Mouse (Mus musculus) spleen, postnatal 36 days (tissue): ENCODE measurements around the gene Epc2.

Experiments used
- DNase-seq, 2 experiments: peaks; one replicate each; pipeline ENCODE4 v3.0.0; 2022; ENCODE audit warnings: low spot score in 2 of 2, mixed read lengths in 1 of 2

The Epc2 gene

GRCm38 (mm10) chr2:49570778-49571101 is 119.5 kb downstream of the Epc2 start:
- no peak for DNase-seq

- DNase-seq: no peak
These were observed 120.1 kb downstream of the Epc2 start for GRCm38 (mm10) chr2:49571159-49571920.

- no peak for DNase-seq
These were observed 120.9 kb downstream of the Epc2 start for GRCm38 (mm10) chr2:49572111-49572642.

DNA sequence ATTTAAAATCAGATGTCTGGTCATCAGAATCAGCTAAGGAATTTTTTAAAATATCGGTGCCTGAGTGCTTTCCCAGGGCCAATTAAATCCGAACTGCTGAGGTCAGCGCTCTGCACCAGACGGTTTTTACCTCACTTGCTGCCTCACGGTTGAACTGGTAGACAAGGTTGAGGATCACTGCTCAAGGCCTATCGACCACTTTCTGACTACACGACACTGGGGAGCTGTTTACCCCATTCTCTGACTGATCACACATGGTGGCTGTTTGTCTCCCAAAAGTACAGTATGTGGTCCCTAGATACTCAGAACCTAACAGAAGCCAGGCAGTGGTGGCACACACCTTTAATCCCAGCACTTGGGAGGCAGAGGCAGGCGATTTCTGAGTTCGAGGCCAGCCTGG is 121.4 kb downstream of the Epc2 start:
- DNase-seq: no peak

- DNase-seq: no peak
These were observed 122.0 kb downstream of the Epc2 start for GRCm38 (mm10) chr2:49573282-49573681.

DNA sequence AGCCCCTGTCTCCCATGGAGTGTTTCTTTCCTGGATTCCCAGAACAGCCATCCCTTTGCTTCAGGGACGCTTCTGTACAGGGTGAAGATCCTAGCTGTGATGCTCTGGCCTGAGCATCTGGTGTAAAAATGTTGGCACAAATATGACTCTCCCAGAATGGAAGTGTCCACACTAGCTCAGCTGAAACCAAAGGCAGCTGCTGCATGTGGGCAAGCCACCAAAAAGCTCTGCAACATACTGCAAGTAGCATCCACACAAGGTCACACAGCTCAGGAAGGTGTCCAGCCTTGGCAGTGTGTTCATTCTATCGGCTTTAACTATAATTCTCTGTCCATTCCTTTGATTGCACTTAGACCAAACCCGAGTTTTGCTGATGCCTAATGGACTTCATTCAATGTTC is 129.3 kb downstream of the Epc2 start:
- DNase-seq: no peak

- no peak for DNase-seq
These were observed 131.3 kb downstream of the Epc2 start for GRCm38 (mm10) chr2:49582546-49582945.

DNA sequence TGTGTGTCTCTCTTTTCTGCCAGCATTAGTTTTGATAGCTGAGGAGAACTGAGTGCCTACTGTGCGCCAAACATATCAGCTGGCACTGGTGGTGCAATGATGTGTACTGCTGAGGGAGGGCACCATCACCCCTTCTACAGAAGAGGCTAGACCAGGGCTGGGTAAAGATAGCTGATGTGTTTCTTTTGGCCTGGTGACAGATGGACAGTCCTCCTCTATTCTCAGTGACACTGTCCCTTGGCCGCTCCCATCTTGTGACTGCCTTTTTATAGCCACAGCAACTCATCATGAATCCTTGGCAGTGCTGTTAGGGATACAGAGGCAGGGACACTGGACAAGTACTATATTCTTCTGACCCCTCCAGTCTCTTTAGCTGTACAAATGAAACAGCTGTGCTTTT is 132.0 kb downstream of the Epc2 start:
- no peak for DNase-seq

GRCm38 (mm10) chr2:49590450-49590849 is 139.2 kb downstream of the Epc2 start:
- DNase-seq: no peak

- no peak for DNase-seq
These were observed 141.6 kb downstream of the Epc2 start for GRCm38 (mm10) chr2:49592926-49593325.

- DNase-seq: no peak
These were observed 143.6 kb downstream of the Epc2 start for GRCm38 (mm10) chr2:49594886-49595285.

- DNase-seq: no peak
These were observed 145.0 kb downstream of the Epc2 start for GRCm38 (mm10) chr2:49596318-49596717.

GRCm38 (mm10) chr2:49600021-49600681 is 148.9 kb downstream of the Epc2 start:
- no peak for DNase-seq
